Mouse (Mus musculus) ES-E14 (cell line): ENCODE measurements around the gene Sh3bp4.

Experiments used
- CHD2 ChIP-seq: IDR thresholded peaks from 2 replicates; pipeline ENCODE4 v1.6.1; 2014; ENCODE audit warnings: mild to moderate bottlenecking, low read depth, low read length, inconsistent platforms
- MAFK ChIP-seq: IDR thresholded peaks from 2 replicates; pipeline ENCODE4 v1.6.1; 2014; ENCODE audit warnings: mild to moderate bottlenecking, low read depth, low read length, inconsistent platforms; ENCODE audit not compliant: insufficient read depth
- ZC3H11A ChIP-seq: IDR thresholded peaks from 2 replicates; pipeline ENCODE4 v1.6.1; 2012; ENCODE audit warnings: low read depth, mild to moderate bottlenecking, inconsistent platforms, low read length, borderline replicate concordance
- ZNF384 ChIP-seq: IDR thresholded peaks from 2 replicates; pipeline ENCODE4 v1.6.1; 2012; ENCODE audit warnings: low read depth, low read length, inconsistent platforms

DNA sequence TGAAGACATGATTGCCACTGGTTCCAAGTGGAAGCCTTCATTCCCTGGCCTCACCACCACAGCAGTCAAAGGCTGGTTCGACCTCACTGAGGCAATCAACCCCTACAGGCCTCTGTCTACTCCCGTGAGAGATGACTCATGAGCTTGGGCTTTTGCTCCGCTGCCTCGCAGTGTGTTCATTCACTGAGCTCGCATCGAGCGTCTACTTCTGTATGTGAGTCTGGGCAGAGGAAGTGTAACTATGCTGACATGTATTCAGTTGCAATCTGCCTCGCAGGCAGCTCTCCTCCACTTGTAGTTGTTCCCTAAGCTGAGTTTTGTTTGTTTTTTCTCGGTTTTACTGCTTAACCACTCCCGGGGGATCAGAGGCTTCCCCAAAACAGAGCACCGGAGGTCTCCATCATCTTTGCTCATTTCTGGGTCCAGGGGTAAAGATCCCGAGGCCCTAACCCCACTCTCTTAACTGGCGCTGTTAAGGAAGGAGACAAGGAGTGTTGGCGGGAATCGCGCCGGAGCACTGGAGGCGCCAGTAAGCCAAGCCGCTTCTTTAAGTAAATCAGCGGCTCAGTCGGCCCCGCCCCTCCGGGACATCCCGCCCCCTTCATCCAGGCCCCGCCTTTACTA lies 624 bp upstream of the Sh3bp4 start:
- TF ChIP-seq ZNF384 (no peak), ZC3H11A (no peak), MAFK (no peak), CHD2 (no peak)
